7 mouse cellular contexts compared by ENCODE assay signal in genomic region chr12:110737170-110738157, GRCm38 (mm10). TPM values are rescaled to one million over a fixed set of nuclear protein-coding genes. Genes with fewer than 3 reads are reported as not detected.
DNase-seq lines count a peak whose midpoint lies in the region; ATAC-seq and TF ChIP-seq lines count a peak whose summit lies in the region.

Wdr20 (plus strand) TSS chr12:110737944.

- peak within 1 kb of the TSS; percentile 92 for H3K9ac ChIP-seq in embryonic facial prominence, embryonic 12.5 days
- H3K9ac ChIP-seq in limb, embryonic 12.5 days (replicated peaks), result peak within 1 kb of the TSS; percentile 94
- peak within 1 kb of the TSS; percentile 88 for H3K9ac ChIP-seq in midbrain, embryonic 15.5 days

- peak; percentile 100 for DNase-seq in adrenal gland, postnatal 25 days
- peak; percentile 98 to 99 for DNase-seq in heart, adult 18-20 months
- DNase-seq in kidney, adult 2 months, result peak; percentile 98
- peak; percentile 88 to 99 for DNase-seq in spleen, adult 2 months (ENCODE audit: low read depth in 1 of 2, low spot score in 2 of 2)

- peak within 1 kb of the TSS; percentile 84 for H3K4me3 ChIP-seq in embryonic facial prominence, embryonic 12.5 days
- peak within 1 kb of the TSS; percentile 76 for H3K4me3 ChIP-seq in kidney, adult 2 months (ENCODE audit: insufficient read depth, low read depth, low read length)
- H3K4me3 ChIP-seq in limb, embryonic 12.5 days (replicated peaks), result peak within 1 kb of the TSS; percentile 100
- peak within 1 kb of the TSS; percentile 82 for H3K4me3 ChIP-seq in midbrain, embryonic 15.5 days
- H3K4me3 ChIP-seq in spleen, adult 2 months (ENCODE audit: extremely low read depth, insufficient read depth, insufficient read length), result peak within 1 kb of the TSS; percentile 89

- H3K36me3 ChIP-seq in embryonic facial prominence, embryonic 12.5 days, result no peaks in the 10 kb centered on the region
- no peaks in the 10 kb centered on the region for H3K36me3 ChIP-seq in kidney, adult 2 months (ENCODE audit: control insufficient read depth, insufficient read depth, low read length)
- H3K36me3 ChIP-seq in limb, embryonic 12.5 days, result peaks cover 9% of the 10 kb centered on the region; the same call in 1 of the 2 replicates
- H3K36me3 ChIP-seq in midbrain, embryonic 15.5 days (replicated peaks), result no peaks in the 10 kb centered on the region
- H3K36me3 ChIP-seq in spleen, adult 2 months (ENCODE audit: control insufficient read depth, insufficient read depth, low read length), result no peaks in the 10 kb centered on the region

- peak; percentile 62 for TF ChIP-seq POLR2A in kidney, adult 2 months (IDR thresholded peaks at IDR 0.05; ENCODE audit: low read depth, low read length)
- TF ChIP-seq POLR2A in spleen, adult 2 months (IDR thresholded peaks at IDR 0.05; ENCODE audit: low read depth, low read length), result peak; percentile 77

- H3K9me3 ChIP-seq in embryonic facial prominence, embryonic 12.5 days, result no peaks in the 10 kb centered on the region
- H3K9me3 ChIP-seq in limb, embryonic 12.5 days, result no peaks in the 10 kb centered on the region
- H3K9me3 ChIP-seq in midbrain, embryonic 15.5 days, result no peaks in the 10 kb centered on the region

- TF ChIP-seq CTCF in kidney, adult 2 months (conservative IDR thresholded peaks at IDR 0.05; ENCODE audit: insufficient read depth, insufficient read length, low read depth, low read length), result no peak
- TF ChIP-seq CTCF in spleen, adult 2 months (IDR thresholded peaks at IDR 0.05; ENCODE audit: extremely low read depth, insufficient read depth, insufficient read length, insufficient replicate concordance), result peak; percentile 0; the same call in 1 of the 2 replicates

- H3K27me3 ChIP-seq in embryonic facial prominence, embryonic 12.5 days, result no peaks in the 10 kb centered on the region
- H3K27me3 ChIP-seq in kidney, adult 2 months (replicated peaks; ENCODE audit: control insufficient read depth, insufficient read depth, low read length), result no peaks in the 10 kb centered on the region
- H3K27me3 ChIP-seq in limb, embryonic 12.5 days, result peaks cover 11% of the 10 kb centered on the region; the same call in 1 of the 2 replicates
- peaks cover 6% of the 10 kb centered on the region; the same call in 1 of the 2 replicates for H3K27me3 ChIP-seq in midbrain, embryonic 15.5 days (replicated peaks)
- no peaks in the 10 kb centered on the region for H3K27me3 ChIP-seq in spleen, adult 2 months (ENCODE audit: control insufficient read depth, insufficient read depth, low read length)

- peaks cover 13% of the 10 kb centered on the region for H3K4me1 ChIP-seq in embryonic facial prominence, embryonic 12.5 days
- H3K4me1 ChIP-seq in kidney, adult 2 months (ENCODE audit: control insufficient read depth, insufficient read depth, low read length), result peaks cover 4% of the 10 kb centered on the region; the same call in 1 of the 2 replicates
- peaks cover 20% of the 10 kb centered on the region for H3K4me1 ChIP-seq in limb, embryonic 12.5 days (replicated peaks)
- peaks cover 26% of the 10 kb centered on the region for H3K4me1 ChIP-seq in midbrain, embryonic 15.5 days
- peaks cover 7% of the 10 kb centered on the region; the same call in 1 of the 2 replicates for H3K4me1 ChIP-seq in spleen, adult 2 months (ENCODE audit: control insufficient read depth, insufficient read depth, insufficient read length)

- peak within 1 kb of the TSS; percentile 82 for H3K4me2 ChIP-seq in embryonic facial prominence, embryonic 12.5 days (replicated peaks)
- H3K4me2 ChIP-seq in limb, embryonic 12.5 days, result peak within 1 kb of the TSS; percentile 92
- peak within 1 kb of the TSS; percentile 81 for H3K4me2 ChIP-seq in midbrain, embryonic 15.5 days

- ATAC-seq in embryonic facial prominence, embryonic 12.5 days (ENCODE audit: insufficient number of reproducible peaks, insufficient read depth, low FRiP score, low TSS enrichment), result peak; percentile 92
- ATAC-seq in limb, embryonic 12.5 days (ENCODE audit: insufficient number of reproducible peaks, insufficient read depth, low FRiP score, low TSS enrichment, low read depth), result peak; percentile 92
- ATAC-seq in midbrain, embryonic 15.5 days (replicated peaks), result peak; percentile 96

- H3K27ac ChIP-seq in embryonic facial prominence, embryonic 12.5 days, result peak within 1 kb of the TSS; percentile 87
- peak within 1 kb of the TSS; percentile 70 for H3K27ac ChIP-seq in kidney, adult 2 months (ENCODE audit: insufficient read depth, low read depth, low read length)
- peak within 1 kb of the TSS; percentile 90 for H3K27ac ChIP-seq in limb, embryonic 12.5 days
- H3K27ac ChIP-seq in midbrain, embryonic 15.5 days, result peak within 1 kb of the TSS; percentile 87
- peak within 1 kb of the TSS; percentile 68 for H3K27ac ChIP-seq in spleen, adult 2 months (ENCODE audit: insufficient read depth, low read length)

- 2% methylated on average over 68 of the region's 69 CpGs for WGBS in embryonic facial prominence, embryonic 12.5 days
- WGBS in kidney, adult 2 months, result under 1% methylated on average over 69 of the region's 69 CpGs
- WGBS in limb, embryonic 12.5 days, result 1% methylated on average over 69 of the region's 69 CpGs
- 1% methylated on average over 69 of the region's 69 CpGs for WGBS in midbrain, embryonic 15.5 days
- under 1% methylated on average over 69 of the region's 69 CpGs for WGBS in spleen, adult 2 months

RNA-seq across cellular contexts. Expression of gene Wdr20, which starts in this region (rescaled TPM):
- total RNA-seq in adrenal gland, postnatal 25 days (2021), result 40.7 and 51.1 TPM in 2 replicates
- polyA plus RNA-seq in embryonic facial prominence, embryonic 12.5 days (2016; fragmentation: Nextera tagmentation; extraction: Ambion mirVana), result 30.1 and 31.7 TPM in 2 replicates
- 10 to 100 TPM; 31.0 to 32.1 TPM for total RNA-seq in heart, adult 18-20 months (2021)
- polyA plus RNA-seq in kidney, adult 2 months (2012; rRNA removed), result 24.0 and 24.5 TPM in 2 replicates
- 30.2 and 33.5 TPM in 2 replicates for polyA plus RNA-seq in limb, embryonic 12.5 days (2016; fragmentation: Nextera tagmentation; extraction: Ambion mirVana)
- 25.5 and 26.8 TPM in 2 replicates for polyA plus RNA-seq in midbrain, embryonic 15.5 days (2015; fragmentation: Nextera tagmentation; extraction: Ambion mirVana)
- polyA plus RNA-seq in spleen, adult 2 months (2012; rRNA removed), result 11.4 and 11.9 TPM in 2 replicates

Comparison
In these comparisons a context has a peak if more than half of its experiments do, and no peak if none do; other contexts are left out.
1. Peak in every context shown above with its lines: DNase-seq, ATAC-seq, H3K4me3 ChIP-seq and H3K27ac ChIP-seq.